Mouse (Mus musculus) E14TG2a.4 (cell line): Measurements from ENCODE around the gene 4931406P16Rik.

Experiments used
- H3K27me3 ChIP-seq: 2 replicates; pipeline ENCODE4 v1.6.1; 2014; ENCODE audit warnings: low read length, control low read depth; ENCODE audit not compliant: insufficient read depth
- H3K36me3 ChIP-seq: 2 replicates; pipeline ENCODE4 v1.6.1; 2014; ENCODE audit warnings: low read length, control low read depth; ENCODE audit not compliant: insufficient read depth
- H3K4me1 ChIP-seq: replicated peaks from 2 replicates; pipeline ENCODE4 v1.6.1; 2014; ENCODE audit warnings: low read depth, low read length, control low read depth
- H3K4me3 ChIP-seq: replicated peaks from 2 replicates; pipeline ENCODE4 v1.5.1; 2014; ENCODE audit warnings: mild to moderate bottlenecking, low read length
- H3K9me3 ChIP-seq: 2 replicates; pipeline ENCODE4 v1.6.1; 2014; ENCODE audit warnings: low read length, control low read depth
- CTCF ChIP-seq: conservative IDR thresholded peaks from 2 replicates; pipeline ENCODE4 v1.5.1; 2014; ENCODE audit warnings: low read length
- NANOG ChIP-seq: IDR thresholded peaks from 2 replicates; pipeline ENCODE4 v1.6.1; 2014; ENCODE audit warnings: borderline replicate concordance, low read length, mixed read lengths
- POU5F1 ChIP-seq: IDR thresholded peaks from 2 replicates; pipeline ENCODE4 v1.6.1; 2014; ENCODE audit warnings: low read length, borderline replicate concordance

The 4931406P16Rik gene

GRCm38 (mm10) chr7:34189376-34189989, 123.9 kb downstream of the 4931406P16Rik start:
- H3K27me3 ChIP-seq: no peaks in the 10 kb centered on the region
- H3K9me3 ChIP-seq: no peaks in the 10 kb centered on the region
- peaks cover 87% of the 10 kb centered on the region for H3K36me3 ChIP-seq
- H3K4me1 ChIP-seq: peaks cover 29% of the 10 kb centered on the region
- TF ChIP-seq NANOG (no peak), POU5F1 (no peak), CTCF (no peak)
- no peak overlapping the region for H3K4me3 ChIP-seq
